Mouse (Mus musculus): ENCODE data around the gene Pnlip. TPM values are rescaled to one million over a fixed set of nuclear protein-coding genes. Genes with fewer than 3 reads are reported as not detected.

Gene Pnlip
- polyA plus RNA-seq, 1 experiment from 2014 or later: not detected

DNA sequence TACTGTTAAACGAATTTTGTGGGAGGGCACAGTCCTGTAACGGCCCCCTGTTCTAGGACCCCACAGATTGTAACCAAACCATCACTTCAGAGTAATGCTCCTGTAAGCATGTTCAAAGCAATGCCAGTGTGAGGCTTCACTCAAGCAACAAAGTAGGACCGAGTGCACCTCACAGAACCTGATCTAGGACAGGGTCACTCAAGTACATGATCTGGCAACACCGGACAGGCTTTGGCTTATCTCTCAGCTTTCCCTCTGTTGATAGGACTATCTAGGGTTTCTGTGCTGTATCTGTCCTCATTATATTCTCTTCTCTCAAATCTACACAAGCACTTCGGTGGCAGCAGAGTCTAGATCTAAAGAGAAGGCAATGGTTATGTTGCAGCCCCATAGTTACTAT, 74.3 kb downstream of the Pnlip start:
- Histone ChIP-seq H3K27me3 (no peaks in the 10 kb centered on the region), H3K9me3 (replicated peaks) (no peaks in the 10 kb centered on the region), H3K9ac (no peak overlapping the region), H3K36me3 (no peaks in the 10 kb centered on the region), H3K4me3 (replicated peaks) (no peak overlapping the region), H3K27ac (replicated peaks) (no peak overlapping the region), H3K4me2 (replicated peaks) (no peak overlapping the region), H3K4me1 (peaks cover 9% of the 10 kb centered on the region; the same call in 1 of the 2 replicates)
- WGBS: 88% methylated on average over 5 of the region's 5 CpGs
- no peak for ATAC-seq (ENCODE audit: insufficient number of reproducible peaks, low FRiP score, low TSS enrichment, low read depth)

DNA sequence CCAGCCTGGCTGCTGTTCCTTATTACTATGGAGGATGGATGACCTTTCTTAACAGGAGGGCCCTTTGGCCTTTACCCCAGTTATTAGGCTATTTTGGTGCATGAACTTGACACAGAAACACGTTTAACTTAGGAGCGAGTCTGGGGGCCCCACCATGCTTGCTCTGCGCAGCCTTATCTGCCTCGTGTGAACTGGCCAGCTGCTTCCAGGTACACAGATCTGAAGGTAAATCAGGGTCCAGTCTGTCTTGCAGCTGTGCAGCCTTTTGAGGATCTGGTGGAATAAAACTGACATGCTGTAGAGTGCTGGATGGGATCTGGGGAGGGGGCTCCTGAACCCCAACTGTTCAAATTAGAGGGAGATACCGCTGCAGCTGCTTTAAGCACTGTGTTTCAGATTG, 75.5 kb downstream of the Pnlip start:
- 69% methylated on average over 5 of the region's 5 CpGs for WGBS
- Histone ChIP-seq H3K9me3 (replicated peaks) (no peaks in the 10 kb centered on the region), H3K4me2 (replicated peaks) (no peak overlapping the region), H3K4me3 (replicated peaks) (no peak overlapping the region), H3K27ac (replicated peaks) (no peak overlapping the region), H3K27me3 (no peaks in the 10 kb centered on the region), H3K36me3 (no peaks in the 10 kb centered on the region), H3K9ac (no peak overlapping the region), H3K4me1 (peaks cover 9% of the 10 kb centered on the region; the same call in 1 of the 2 replicates)
- ATAC-seq (ENCODE audit: insufficient number of reproducible peaks, low FRiP score, low TSS enrichment, low read depth): no peak

DNA sequence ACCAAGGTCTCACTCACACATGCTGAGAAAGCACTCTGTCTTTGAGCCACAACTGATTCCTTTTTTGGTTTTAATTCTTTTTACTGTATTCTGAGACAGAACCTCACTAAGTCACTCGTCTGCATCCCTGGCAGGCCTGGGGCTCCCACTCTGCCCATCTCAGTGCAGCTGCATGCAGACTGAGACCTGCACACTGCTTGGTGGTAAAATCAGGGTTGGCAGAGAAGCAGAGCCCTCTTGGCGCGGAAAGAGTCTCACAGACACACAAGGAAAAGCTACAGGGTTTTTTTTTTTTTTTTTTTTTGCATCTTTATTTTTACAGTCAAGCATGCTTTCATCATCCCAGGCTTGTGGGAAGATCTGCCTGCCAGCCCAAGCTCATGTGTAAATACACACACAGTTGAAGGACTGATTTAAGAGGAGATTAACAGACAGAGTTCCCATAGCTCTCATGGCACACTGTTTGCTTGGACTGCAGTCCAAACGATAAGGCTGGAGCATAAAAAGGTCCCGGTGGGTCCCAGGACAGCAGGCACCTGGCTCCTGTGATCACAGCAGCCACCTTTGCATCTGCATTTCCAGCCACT, 76.2 kb downstream of the Pnlip start, which contains the start of gene Pnliprp1:
Gene Pnliprp1, plus strand, starts transcription at position 443 of the 587 bp plus-strand sequence.
- Histone ChIP-seq H3K4me1 (peaks cover 9% of the 10 kb centered on the region; the same call in 1 of the 2 replicates), H3K27ac (replicated peaks) (peak within 1 kb of the TSS; percentile 49; the same call in 1 of the 2 replicates)
- 40% methylated on average over 5 of the region's 5 CpGs for WGBS

More for the DNA sequence above, 76.2 kb downstream of the Pnlip start, which contains the start of gene Pnliprp1:
- H3K36me3 ChIP-seq: no peaks in the 10 kb centered on the region
- no peaks in the 10 kb centered on the region for H3K27me3 ChIP-seq
- no peak within 1 kb of the TSS for H3K9ac ChIP-seq
- H3K9me3 ChIP-seq (replicated peaks): no peaks in the 10 kb centered on the region
- no peak within 1 kb of the TSS for H3K4me3 ChIP-seq (replicated peaks)
- no peak for ATAC-seq (ENCODE audit: insufficient number of reproducible peaks, low FRiP score, low TSS enrichment, low read depth)
- H3K4me2 ChIP-seq (replicated peaks): no peak within 1 kb of the TSS

Other genes starting within 250 kb of the Pnlip start
- 55.4 and 64.7 TPM in 2 replicates for gene Gfra1, start 196.6 kb upstream of the Pnlip start, polyA plus RNA-seq (2015; fragmentation: Nextera tagmentation; extraction: Ambion mirVana)
- not detected in 2 replicates for gene Ccdc172, start 140.5 kb upstream of the Pnlip start, polyA plus RNA-seq (2015; fragmentation: Nextera tagmentation; extraction: Ambion mirVana)
- 0.59 and 0.96 TPM in 2 replicates for gene Pnliprp1, start 76.4 kb downstream of the Pnlip start, polyA plus RNA-seq (2015; fragmentation: Nextera tagmentation; extraction: Ambion mirVana)
- 0.11 TPM in 2 replicates for gene Pnliprp2, start 107.2 kb downstream of the Pnlip start, polyA plus RNA-seq (2015; fragmentation: Nextera tagmentation; extraction: Ambion mirVana)
- gene 1700019N19Rik, start 142.0 kb downstream of the Pnlip start, polyA plus RNA-seq (2015; fragmentation: Nextera tagmentation; extraction: Ambion mirVana): not detected in 2 replicates